8 mouse cellular contexts compared by ENCODE assay signal in genomic region chr8:107056973-107057369, GRCm38 (mm10). TPM values are rescaled to one million over a fixed set of nuclear protein-coding genes. Genes with fewer than 3 reads are reported as not detected.
DNase-seq lines count a peak whose midpoint lies in the region; ATAC-seq and TF ChIP-seq lines count a peak whose summit lies in the region.

No protein-coding gene starts in this region.

- peak overlapping the region; percentile 89 for H3K4me3 ChIP-seq in kidney, adult 2 months (ENCODE audit: insufficient read depth, low read depth, low read length)
- peak overlapping the region; percentile 82 to 92 for H3K4me3 ChIP-seq in MEL (ENCODE audit: control insufficient read depth in 1 of 2, insufficient read depth in 1 of 2, low read depth in 2 of 2, low read length in 2 of 2)
- peak overlapping the region; percentile 91 for H3K4me3 ChIP-seq in forebrain, embryonic 15.5 days
- H3K4me3 ChIP-seq in liver, embryonic 16.5 days (ENCODE audit: low read depth, low read length), result peak overlapping the region; percentile 100

- H3K27ac ChIP-seq in kidney, adult 2 months (ENCODE audit: insufficient read depth, low read depth, low read length), result no peak overlapping the region
- H3K27ac ChIP-seq in MEL (ENCODE audit: control insufficient read depth, low read depth, low read length), result peak overlapping the region; percentile 67
- peak overlapping the region; percentile 32; the same call in 1 of the 2 replicates for H3K27ac ChIP-seq in forebrain, embryonic 15.5 days (replicated peaks)
- peak overlapping the region; percentile 46 for H3K27ac ChIP-seq in liver, embryonic 16.5 days (ENCODE audit: low read length)

- H3K4me2 ChIP-seq in forebrain, embryonic 15.5 days (replicated peaks), result peak overlapping the region; percentile 84
- H3K4me2 ChIP-seq in liver, embryonic 16.5 days (ENCODE audit: low read depth, low read length), result peak overlapping the region; percentile 93

- TF ChIP-seq RAD21 in MEL (IDR thresholded peaks at IDR 0.05; ENCODE audit: low read depth, low read length), result no peak

- no peaks in the 10 kb centered on the region for H3K27me3 ChIP-seq in kidney, adult 2 months (replicated peaks; ENCODE audit: control insufficient read depth, insufficient read depth, low read length)
- no peaks in the 10 kb centered on the region for H3K27me3 ChIP-seq in MEL (ENCODE audit: control insufficient read depth in 1 of 2, insufficient read depth in 2 of 2, low read length in 2 of 2)
- H3K27me3 ChIP-seq in forebrain, embryonic 15.5 days, result no peaks in the 10 kb centered on the region
- H3K27me3 ChIP-seq in liver, embryonic 16.5 days (ENCODE audit: control insufficient read depth, insufficient read depth, low read depth, low read length), result no peaks in the 10 kb centered on the region

- WGBS in kidney, adult 2 months, result under 1% methylated on average over 33 of the region's 33 CpGs
- WGBS in forebrain, embryonic 15.5 days, result under 1% methylated on average over 33 of the region's 33 CpGs
- under 1% methylated on average over 33 of the region's 33 CpGs for WGBS in liver, embryonic 16.5 days (ENCODE audit: insufficient replicate concordance)

- H3K4me1 ChIP-seq in kidney, adult 2 months (ENCODE audit: control insufficient read depth, insufficient read depth, low read length), result peaks cover 3% of the 10 kb centered on the region; the same call in 1 of the 2 replicates
- peaks cover 0 to 17% of the 10 kb centered on the region in 2 experiments; a peak in 2 of 4 replicates for H3K4me1 ChIP-seq in MEL (ENCODE audit: control insufficient read depth in 1 of 2, insufficient read depth in 2 of 2, low read length in 2 of 2)
- H3K4me1 ChIP-seq in forebrain, embryonic 15.5 days, result peaks cover 30% of the 10 kb centered on the region
- H3K4me1 ChIP-seq in liver, embryonic 16.5 days (ENCODE audit: control insufficient read depth, low read depth, low read length), result peaks cover 19% of the 10 kb centered on the region

- H3K9ac ChIP-seq in MEL (ENCODE audit: control insufficient read depth, low read depth, low read length, poor library complexity, severe bottlenecking), result peak overlapping the region; percentile 94
- H3K9ac ChIP-seq in forebrain, embryonic 15.5 days (replicated peaks), result peak overlapping the region; percentile 77
- H3K9ac ChIP-seq in liver, embryonic 16.5 days (ENCODE audit: low read depth, low read length), result peak overlapping the region; percentile 92

- no peak for TF ChIP-seq EP300 in MEL (IDR thresholded peaks at IDR 0.05; ENCODE audit: low read depth in 1 of 2, low read length in 2 of 2)

- no peaks in the 10 kb centered on the region for H3K9me3 ChIP-seq in MEL (replicated peaks; ENCODE audit: insufficient read depth, low read length)
- H3K9me3 ChIP-seq in forebrain, embryonic 15.5 days, result no peaks in the 10 kb centered on the region
- no peaks in the 10 kb centered on the region for H3K9me3 ChIP-seq in liver, embryonic 16.5 days (replicated peaks; ENCODE audit: control insufficient read depth, low read length)

- TF ChIP-seq POLR2A in kidney, adult 2 months (IDR thresholded peaks at IDR 0.05; ENCODE audit: low read depth, low read length), result no peak
- TF ChIP-seq POLR2A in MEL (IDR thresholded peaks at IDR 0.05; ENCODE audit: control insufficient read depth in 1 of 2, insufficient read depth in 1 of 2, low read depth in 1 of 2, low read length in 2 of 2, poor library complexity in 1 of 2), result peak in 1 of 2 experiments; percentile 13; a peak in 2 of 4 replicates

- no peaks in the 10 kb centered on the region for H3K36me3 ChIP-seq in kidney, adult 2 months (ENCODE audit: control insufficient read depth, insufficient read depth, low read length)
- peaks cover 3 to 27% of the 10 kb centered on the region in 2 experiments for H3K36me3 ChIP-seq in MEL (ENCODE audit: control insufficient read depth in 1 of 2, insufficient read depth in 2 of 2, low read length in 2 of 2)
- peaks cover 43% of the 10 kb centered on the region for H3K36me3 ChIP-seq in forebrain, embryonic 15.5 days
- H3K36me3 ChIP-seq in liver, embryonic 16.5 days (ENCODE audit: control insufficient read depth, insufficient read depth), result peaks cover 27% of the 10 kb centered on the region

- DNase-seq in kidney, adult 2 months, result no peak
- DNase-seq in kidney, adult 9 months, result no peak
- DNase-seq in MEL (ENCODE audit: low read depth, low spot score), result no peak
- no peak for DNase-seq in ovary, postnatal 14 days (ENCODE audit: low spot score)
- no peak for DNase-seq in adrenal gland, adult (ENCODE audit: inconsistent age in 2 of 2, low spot score in 1 of 2)
- DNase-seq in right cerebral cortex, postnatal 25 days, result no peak

- peak; percentile 76; the same call in 1 of the 2 replicates for ATAC-seq in forebrain, embryonic 15.5 days (replicated peaks)
- ATAC-seq in liver, embryonic 16.5 days (ENCODE audit: low read depth), result peak; percentile 19

- H3K79me2 ChIP-seq in MEL (ENCODE audit: control insufficient read depth, insufficient read depth, low read length, poor library complexity), result peaks cover 46% of the 10 kb centered on the region

- no peak for TF ChIP-seq CTCF in kidney, adult 2 months (conservative IDR thresholded peaks at IDR 0.05; ENCODE audit: insufficient read depth, insufficient read length, low read depth, low read length)
- no peak; a peak in 1 of 6 replicates for TF ChIP-seq CTCF in MEL (IDR thresholded peaks at IDR 0.05 in 2 of 3, conservative IDR thresholded peaks at IDR 0.05 in 1 of 3; ENCODE audit: control insufficient read depth in 1 of 3, insufficient read depth in 1 of 3, low read depth in 2 of 3, low read length in 3 of 3, poor library complexity in 1 of 3, severe bottlenecking in 1 of 3)

TF ChIP-seq in MEL, 35 proteins besides CTCF, POLR2A, EP300 and RAD21:
- TF ChIP-seq MAFK (IDR thresholded peaks at IDR 0.05; ENCODE audit: borderline replicate concordance, low read depth, low read length), result no peak
- no peak for TF ChIP-seq RCOR1 (IDR thresholded peaks at IDR 0.05; ENCODE audit: low read depth, low read length)
- 0 out of 2 replicates have a peak, but pooled peaks have one; percentile 35 for TF ChIP-seq USF1 (IDR thresholded peaks at IDR 0.05; ENCODE audit: low read depth, low read length)
- no peak for TF ChIP-seq ZNF384 (IDR thresholded peaks at IDR 0.05; ENCODE audit: low read depth, low read length)
- TF ChIP-seq E2F4 (IDR thresholded peaks at IDR 0.05; ENCODE audit: borderline replicate concordance, low read depth, low read length), result peak; percentile 35; the same call in 1 of the 2 replicates
- peak; percentile 30 for TF ChIP-seq MXI1 (IDR thresholded peaks at IDR 0.05; ENCODE audit: low read depth, low read length)

RNA-seq across cellular contexts. Expression of gene Nip7, which starts 0.3 kb away (rescaled TPM):
- polyA plus RNA-seq in kidney, adult 2 months (2012; rRNA removed), result 38.2 and 54.3 TPM in 2 replicates
- 261 and 278 TPM in 2 replicates for total RNA-seq in MEL (2012; rRNA removed)
- polyA plus RNA-seq in MEL (2012; ENCODE audit: insufficient read depth in 1 of 2, insufficient read length in 2 of 2, low read depth in 1 of 2, low replicate concordance in 2 of 2, missing spikeins in 1 of 2), result 100 to 1,000 TPM; 189 to 336 TPM
- polyA plus RNA-seq in forebrain, embryonic 15.5 days (2015; fragmentation: Nextera tagmentation; extraction: Ambion mirVana), result 81.0 and 84.1 TPM in 2 replicates
- 25.9 and 34.2 TPM in 2 replicates for polyA plus RNA-seq in liver, embryonic 16.5 days (2015; fragmentation: Nextera tagmentation; extraction: Ambion mirVana)

RNA-seq across cellular contexts. Expression of gene Cog8, which starts 0.5 kb away (rescaled TPM):
- 29.4 and 32.2 TPM in 2 replicates for polyA plus RNA-seq in kidney, adult 2 months (2012; rRNA removed)
- total RNA-seq in MEL (2012; rRNA removed), result 18.1 and 27.2 TPM in 2 replicates
- 10 to 100 TPM in 1 of 2 experiments, not detected in 1; 27.0 TPM for polyA plus RNA-seq in MEL (2012; ENCODE audit: insufficient read depth in 1 of 2, insufficient read length in 2 of 2, low read depth in 1 of 2, low replicate concordance in 2 of 2, missing spikeins in 1 of 2)
- 42.2 and 45.7 TPM in 2 replicates for polyA plus RNA-seq in forebrain, embryonic 15.5 days (2015; fragmentation: Nextera tagmentation; extraction: Ambion mirVana)
- polyA plus RNA-seq in liver, embryonic 16.5 days (2015; fragmentation: Nextera tagmentation; extraction: Ambion mirVana), result 14.1 and 14.6 TPM in 2 replicates

RNA-seq across cellular contexts. Expression of gene Tmed6, which starts 8.5 kb away (rescaled TPM):
- polyA plus RNA-seq in kidney, adult 2 months (2012; rRNA removed), result 55.0 and 65.3 TPM in 2 replicates
- not detected in 2 replicates for total RNA-seq in MEL (2012; rRNA removed)
- not detected for polyA plus RNA-seq in MEL (2012; ENCODE audit: insufficient read depth in 1 of 2, insufficient read length in 2 of 2, low read depth in 1 of 2, low replicate concordance in 2 of 2, missing spikeins in 1 of 2)
- polyA plus RNA-seq in forebrain, embryonic 15.5 days (2015; fragmentation: Nextera tagmentation; extraction: Ambion mirVana), result not detected in 2 replicates
- polyA plus RNA-seq in liver, embryonic 16.5 days (2015; fragmentation: Nextera tagmentation; extraction: Ambion mirVana), result 3.9 and 4.2 TPM in 2 replicates

RNA-seq across cellular contexts. Expression of gene Pdf, which starts 8.6 kb away (rescaled TPM):
- 39.5 and 43.4 TPM in 2 replicates for polyA plus RNA-seq in kidney, adult 2 months (2012; rRNA removed)
- total RNA-seq in MEL (2012; rRNA removed), result 39.0 and 43.6 TPM in 2 replicates
- 10 to 100 TPM in 1 of 2 experiments, not detected in 1; 36.0 TPM for polyA plus RNA-seq in MEL (2012; ENCODE audit: insufficient read depth in 1 of 2, insufficient read length in 2 of 2, low read depth in 1 of 2, low replicate concordance in 2 of 2, missing spikeins in 1 of 2)
- polyA plus RNA-seq in forebrain, embryonic 15.5 days (2015; fragmentation: Nextera tagmentation; extraction: Ambion mirVana), result 37.9 and 38.7 TPM in 2 replicates
- polyA plus RNA-seq in liver, embryonic 16.5 days (2015; fragmentation: Nextera tagmentation; extraction: Ambion mirVana), result 13.5 and 14.7 TPM in 2 replicates

RNA-seq across cellular contexts. Expression of gene Vps4a, which starts 25.9 kb away (rescaled TPM):
- polyA plus RNA-seq in kidney, adult 2 months (2012; rRNA removed), result 31.0 and 33.4 TPM in 2 replicates
- 32.3 and 38.1 TPM in 2 replicates for total RNA-seq in MEL (2012; rRNA removed)
- 10 to 100 TPM in 1 of 2 experiments, not detected in 1; 43.2 TPM for polyA plus RNA-seq in MEL (2012; ENCODE audit: insufficient read depth in 1 of 2, insufficient read length in 2 of 2, low read depth in 1 of 2, low replicate concordance in 2 of 2, missing spikeins in 1 of 2)
- 138 and 148 TPM in 2 replicates for polyA plus RNA-seq in forebrain, embryonic 15.5 days (2015; fragmentation: Nextera tagmentation; extraction: Ambion mirVana)
- polyA plus RNA-seq in liver, embryonic 16.5 days (2015; fragmentation: Nextera tagmentation; extraction: Ambion mirVana), result 20.4 and 20.9 TPM in 2 replicates

Comparison
In these comparisons a context has a peak if more than half of its experiments do, and no peak if none do; other contexts are left out.
1. RNA of gene Tmed6, which starts 8.5 kb away (polyA plus RNA-seq): 55.0 to 65.3 TPM in kidney, adult 2 months; 3.9 to 4.2 TPM in liver, embryonic 16.5 days, not detected in MEL and not detected in forebrain, embryonic 15.5 days; every median in the first group is over 10 times any median in the second.
2. Peak in every context shown above with its lines, with median percentiles within 50 percentile points of each other: H3K4me3 ChIP-seq and H3K9ac ChIP-seq.